Mouse (Mus musculus) ES-CJ7 (cell line): ENCODE results near the gene Filip1l.
A peak's percentile ranks its signal among the peaks of the same experiment; 100 is the strongest.

Source experiments
- DNase-seq: peaks from one replicate; pipeline ENCODE4 v3.0.0; 2011; ENCODE audit warnings: low read depth, low spot score

Filip1l gene

GRCm38 (mm10) chr16:57526893-57527292, 174.0 kb downstream of the Filip1l start:
- DNase-seq = no peak

- DNase-seq = no peak
Measured at GRCm38 (mm10) chr16:57528457-57528856, 175.6 kb downstream of the Filip1l start.

DNA sequence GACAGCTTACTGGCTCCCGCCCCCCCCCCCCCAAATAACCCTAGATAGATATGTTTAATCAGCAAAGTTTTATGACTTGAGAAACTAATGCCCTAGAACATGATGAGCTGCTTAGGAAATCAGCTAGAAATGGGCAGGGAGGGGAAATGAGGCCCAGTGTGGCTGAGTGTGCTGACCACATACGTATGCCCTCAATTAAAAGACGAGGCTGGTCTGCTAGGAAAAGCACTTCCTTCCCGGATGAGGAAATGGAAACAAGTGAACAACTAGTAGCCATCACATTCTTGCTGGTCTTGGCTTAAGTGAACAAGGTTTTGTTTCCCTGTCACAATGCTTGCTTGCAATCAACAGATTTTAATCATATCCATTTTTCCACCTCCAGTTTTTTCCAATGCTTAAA, 177.7 kb downstream of the Filip1l start:
- no peak for DNase-seq

- no peak for DNase-seq
Measured at GRCm38 (mm10) chr16:57532081-57532493, 179.2 kb downstream of the Filip1l start.

DNA sequence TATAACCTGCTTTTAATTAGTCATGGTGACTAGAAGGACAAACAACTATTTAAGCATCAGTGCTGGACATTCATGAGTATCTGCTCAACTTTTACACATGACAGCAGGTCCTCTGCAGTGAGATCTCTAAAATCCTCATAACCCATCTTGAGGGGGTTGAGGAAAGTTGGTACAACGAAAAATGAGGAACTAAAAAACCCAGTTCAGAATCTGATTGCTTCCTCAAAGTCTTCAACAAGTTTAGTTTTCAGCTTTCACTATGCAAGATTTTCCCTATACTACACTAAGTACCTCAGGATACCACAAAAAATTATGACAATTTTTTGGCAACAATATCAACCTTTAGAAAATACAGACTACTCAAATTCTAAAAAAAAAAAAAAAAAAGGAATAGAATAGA, 181.5 kb downstream of the Filip1l start:
- no peak for DNase-seq

GRCm38 (mm10) chr16:57534811-57535210, 181.9 kb downstream of the Filip1l start:
- DNase-seq = no peak

- no peak for DNase-seq
Measured at GRCm38 (mm10) chr16:57536511-57536910, 183.6 kb downstream of the Filip1l start.

DNA sequence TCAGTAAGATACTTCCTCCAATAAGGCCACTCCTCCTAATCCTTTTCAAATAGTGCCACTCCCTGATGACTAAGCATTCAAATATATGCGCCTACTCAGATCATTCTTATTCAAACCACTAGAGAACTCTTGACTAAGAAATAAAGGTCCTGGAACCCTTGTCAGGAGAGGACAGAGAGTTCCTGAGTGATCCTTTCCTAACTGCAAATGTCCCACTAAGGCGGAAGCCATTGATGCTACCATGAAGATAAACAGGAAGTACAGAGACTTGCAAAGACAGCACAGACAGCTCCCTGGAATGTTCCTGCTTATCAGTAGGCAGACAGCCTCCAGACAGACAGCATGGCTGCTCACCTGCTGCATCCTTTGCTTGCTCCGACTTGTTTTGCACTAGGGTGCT, 190.3 kb downstream of the Filip1l start:
- peak; percentile 73 for DNase-seq

- no peak for DNase-seq
Measured at GRCm38 (mm10) chr16:57544441-57544840, 191.5 kb downstream of the Filip1l start.

- no peak for DNase-seq
Measured at GRCm38 (mm10) chr16:57546355-57546754, 193.5 kb downstream of the Filip1l start.

GRCm38 (mm10) chr16:57548608-57549007, 195.7 kb downstream of the Filip1l start:
- DNase-seq = no peak

- DNase-seq = peak; percentile 51
Measured at GRCm38 (mm10) chr16:57549061-57550037, 196.5 kb downstream of the Filip1l start.

DNA sequence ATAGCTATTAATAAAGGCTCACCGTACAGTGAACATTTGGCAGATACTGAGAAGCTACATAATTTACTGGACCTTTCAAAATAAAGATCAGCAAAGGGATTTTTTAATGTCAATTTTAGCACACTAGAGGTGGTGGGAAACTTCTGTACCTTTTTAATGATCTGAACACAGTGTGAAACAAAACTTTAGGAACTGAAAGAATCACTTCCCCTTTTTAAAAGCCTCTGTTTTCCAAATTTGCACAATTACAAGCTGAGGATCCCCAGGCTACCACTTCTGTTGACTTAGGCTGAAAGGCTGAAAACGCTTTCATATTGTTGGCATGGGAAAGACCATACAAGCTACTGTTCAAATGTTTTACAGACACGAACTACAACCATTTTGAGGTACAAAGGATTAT, 197.2 kb downstream of the Filip1l start:
- no peak for DNase-seq

DNA sequence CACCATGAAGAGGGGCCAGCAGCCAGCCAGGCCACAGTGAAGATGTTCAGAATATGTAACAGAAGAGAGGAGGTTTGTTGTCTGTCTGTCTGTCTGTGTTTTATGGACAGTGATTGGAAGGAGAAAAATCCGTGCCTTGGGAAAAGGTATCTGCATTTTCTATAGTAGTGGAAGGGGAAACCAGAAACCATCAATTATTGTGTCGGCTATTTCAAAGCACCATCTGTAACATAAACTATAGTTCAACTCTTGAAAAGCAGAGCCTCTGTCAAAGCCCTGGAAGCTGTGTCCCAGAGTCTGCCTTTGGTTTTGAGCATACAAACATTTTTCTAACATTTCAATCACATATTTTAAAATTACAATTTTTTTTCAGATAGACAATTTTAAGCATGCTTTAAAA, 197.9 kb downstream of the Filip1l start:
- no peak for DNase-seq

DNA sequence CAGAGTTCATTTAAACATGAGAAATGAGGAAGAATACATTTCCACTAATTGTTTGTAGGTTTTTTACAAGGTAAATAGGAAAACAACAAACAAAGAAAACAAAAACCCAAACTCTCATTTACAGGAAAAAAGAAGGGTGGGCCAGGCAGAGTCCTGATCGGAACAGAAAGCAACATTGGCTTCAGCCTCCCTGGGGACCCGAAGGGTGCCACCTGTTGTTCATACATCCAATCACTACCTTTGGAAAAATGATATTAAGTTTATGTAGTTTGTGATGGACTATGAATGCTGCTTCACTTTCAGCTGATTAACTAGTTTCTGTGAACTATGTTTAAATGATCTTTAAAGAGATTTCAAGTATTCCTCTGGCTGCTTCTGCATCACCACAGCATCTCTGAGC, 198.7 kb downstream of the Filip1l start:
- DNase-seq = no peak

GRCm38 (mm10) chr16:57552709-57553108, 199.8 kb downstream of the Filip1l start:
- no peak for DNase-seq

- DNase-seq = no peak
Measured at GRCm38 (mm10) chr16:57553235-57553634, 200.3 kb downstream of the Filip1l start.

DNA sequence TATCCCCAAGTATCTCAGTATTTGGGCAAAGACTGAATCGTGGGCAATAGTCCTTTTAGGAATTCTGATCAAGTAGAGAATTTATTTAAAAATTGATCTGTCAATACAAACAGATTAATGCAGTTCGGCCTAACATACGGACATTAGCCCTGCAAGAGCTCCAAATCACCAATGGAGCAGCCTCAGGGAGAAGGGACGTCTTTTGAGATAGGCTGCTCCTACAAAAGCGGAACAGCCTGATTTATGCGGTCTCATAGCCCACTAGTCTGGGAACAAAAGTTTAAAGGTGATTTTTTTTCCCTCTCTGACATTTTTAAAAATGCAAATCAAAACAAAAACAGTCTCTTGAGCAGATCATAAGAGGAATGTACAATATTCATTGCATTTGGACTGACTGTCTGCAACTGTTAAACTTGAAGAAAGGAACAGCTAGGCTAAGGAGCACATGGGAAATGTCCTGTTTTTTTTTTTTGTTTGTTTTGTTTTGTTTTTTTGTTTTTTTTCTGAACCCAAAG, 202.1 kb downstream of the Filip1l start:
- no peak for DNase-seq

DNA sequence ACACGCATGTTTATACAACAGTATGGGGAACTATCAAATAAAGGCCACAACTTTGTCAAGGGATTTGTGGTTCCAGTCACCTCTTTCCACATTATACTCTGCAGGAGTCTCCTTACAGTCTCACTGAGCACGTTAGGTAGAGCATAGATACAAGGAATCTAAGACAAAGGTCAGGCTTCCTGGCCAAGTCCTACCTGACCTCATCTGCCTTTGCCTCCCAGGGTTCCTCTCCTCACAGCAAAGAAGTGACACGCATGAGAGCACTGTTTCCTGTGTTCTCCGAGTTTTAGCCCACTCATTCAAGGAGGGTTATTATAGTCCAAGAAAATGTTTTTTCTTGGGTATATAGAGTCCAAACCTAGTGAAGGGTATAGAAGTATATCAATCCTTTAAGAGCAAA, 202.8 kb downstream of the Filip1l start:
- no peak for DNase-seq

- DNase-seq = no peak
Measured at GRCm38 (mm10) chr16:57556244-57556643, 203.4 kb downstream of the Filip1l start.

DNA sequence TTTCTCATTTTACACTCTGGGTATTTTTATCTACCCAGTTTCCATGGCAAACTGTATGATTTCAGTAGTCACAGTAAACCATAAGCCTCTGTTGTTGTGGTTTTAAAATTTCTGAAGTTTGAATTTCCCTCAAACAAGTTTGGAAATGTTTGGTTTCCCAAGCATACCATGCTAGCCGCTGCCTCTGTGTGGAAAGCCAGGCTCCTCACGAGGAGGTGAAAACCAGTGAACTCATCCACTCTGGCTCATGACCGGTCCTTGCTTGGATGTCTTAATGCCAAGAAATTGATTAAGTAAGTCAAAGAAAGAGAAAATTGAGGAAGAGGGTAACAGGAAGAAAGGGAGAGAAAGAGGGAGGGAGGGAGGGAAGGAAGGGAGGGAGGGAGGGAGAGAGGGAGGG, 205.4 kb downstream of the Filip1l start:
- no peak for DNase-seq

DNA sequence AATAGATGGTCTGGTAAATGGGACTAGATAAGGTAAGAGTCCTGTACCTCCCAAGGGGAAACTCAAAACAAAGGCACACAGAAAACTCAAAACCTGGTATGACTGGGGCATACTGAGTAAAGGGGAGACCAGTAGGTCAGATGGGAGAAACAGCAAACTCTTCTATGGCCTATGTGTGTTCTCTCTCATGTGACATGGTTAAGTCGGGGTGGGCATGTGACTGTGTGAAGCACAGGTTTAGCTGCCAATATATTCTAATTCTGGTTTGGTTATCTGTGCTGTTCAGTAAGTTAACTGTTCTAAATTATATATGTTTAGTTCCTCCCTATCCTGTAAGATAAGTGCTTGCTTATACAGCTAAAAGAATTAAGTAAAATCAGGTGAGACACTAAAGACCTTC, 207.3 kb downstream of the Filip1l start:
- DNase-seq = no peak

DNA sequence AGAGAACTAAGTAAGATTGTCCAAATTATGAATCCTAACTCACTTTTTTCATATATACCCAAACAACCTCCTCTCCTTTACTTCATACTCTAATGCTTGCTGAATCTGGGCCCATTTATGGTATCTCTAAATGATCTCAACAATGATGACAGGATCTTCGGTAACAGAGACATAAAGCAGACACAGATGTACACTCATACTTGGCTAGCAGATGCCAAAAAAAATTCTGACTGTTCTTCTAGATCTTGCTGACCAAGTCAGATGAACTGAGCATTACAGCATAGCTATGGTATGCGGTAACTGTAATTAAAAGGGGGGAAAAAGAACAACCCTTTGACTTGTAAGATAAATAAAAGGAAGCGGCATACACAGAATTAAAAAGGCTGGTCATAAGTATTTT, 210.6 kb downstream of the Filip1l start:
- DNase-seq = no peak
